Mouse (Mus musculus): ENCODE data around the gene Loxl3.
A peak's percentile ranks its signal among the peaks of the same experiment; 100 is the strongest.

- TF ChIP-seq GATA1 (IDR thresholded peaks at IDR 0.05; ENCODE audit: low read length) (peak; percentile 93), TAL1 (IDR thresholded peaks at IDR 0.05; ENCODE audit: low read length) (peak; percentile 82)
These were observed 19.2 kb upstream of the Loxl3 start for GRCm38 (mm10) chr6:83014482-83015466.

Measured in erythroblast, embryonic 14.5 days (primary cell).